Mouse (Mus musculus) ovary, adult 18-20 months (tissue): Measurements from ENCODE around the gene Cdca5.
"Not testable (repeated sequence)": the region's sequence is repeated elsewhere in the genome, so short reads cannot be mapped to it uniquely, and the experiment has no call there.

ENCODE experiments used
- DNase-seq: peaks from one replicate; pipeline ENCODE4 v3.0.0; 2022; ENCODE audit warnings: low spot score, mixed read lengths

The Cdca5 gene

GRCm38 (mm10) chr19:6104476-6104875 lies 19.7 kb downstream of the Cdca5 start:
- DNase-seq, result no peak

- DNase-seq, result no peak
These were observed 20.8 kb downstream of the Cdca5 start, which contains the start of gene Naaladl1 for GRCm38 (mm10) chr19:6105586-6105985. Gene Naaladl1 (plus strand): TSS chr19:6105782.

GRCm38 (mm10) chr19:6113116-6113515 lies 28.3 kb downstream of the Cdca5 start:
- no peak for DNase-seq

GRCm38 (mm10) chr19:6116113-6116850 lies 31.5 kb downstream of the Cdca5 start:
- no peak for DNase-seq

GRCm38 (mm10) chr19:6117346-6117985 lies 32.7 kb downstream of the Cdca5 start:
- no peak for DNase-seq

- peak; percentile 83 for DNase-seq
These were observed 33.3 kb downstream of the Cdca5 start, which contains the start of gene Sac3d1 for GRCm38 (mm10) chr19:6117986-6118676. Gene Sac3d1 (minus strand): TSS chr19:6118650.

GRCm38 (mm10) chr19:6118677-6119185 lies 33.9 kb downstream of the Cdca5 start:
- DNase-seq, result no peak

- DNase-seq, result no peak
These were observed 37.0 kb downstream of the Cdca5 start for GRCm38 (mm10) chr19:6121761-6122160.

GRCm38 (mm10) chr19:6123330-6123729 lies 38.5 kb downstream of the Cdca5 start:
- DNase-seq, result no peak

- DNase-seq, result no peak
These were observed 40.1 kb downstream of the Cdca5 start for GRCm38 (mm10) chr19:6124898-6125297.

GRCm38 (mm10) chr19:6126289-6126688 lies 41.5 kb downstream of the Cdca5 start:
- DNase-seq, result no peak

- no peak for DNase-seq
These were observed 42.2 kb downstream of the Cdca5 start for GRCm38 (mm10) chr19:6126789-6127580.

GRCm38 (mm10) chr19:6127760-6128341 lies 43.1 kb downstream of the Cdca5 start, which contains the start of gene Snx15:
Gene Snx15 (minus strand): TSS chr19:6128304.
- DNase-seq, result peak; percentile 92

- DNase-seq, result not testable (repeated sequence)
These were observed 45.8 kb downstream of the Cdca5 start for GRCm38 (mm10) chr19:6130414-6131128.

- no peak for DNase-seq
These were observed 47.5 kb downstream of the Cdca5 start for GRCm38 (mm10) chr19:6132171-6132827.

- DNase-seq, result not testable (repeated sequence)
These were observed 48.4 kb downstream of the Cdca5 start for GRCm38 (mm10) chr19:6133197-6133596.

GRCm38 (mm10) chr19:6136397-6136796 lies 51.6 kb downstream of the Cdca5 start:
- no peak for DNase-seq

- DNase-seq, result no peak
These were observed 54.9 kb downstream of the Cdca5 start for GRCm38 (mm10) chr19:6139701-6140100.

GRCm38 (mm10) chr19:6140374-6140677 lies 55.5 kb downstream of the Cdca5 start:
- DNase-seq, result no peak

- peak; percentile 86 for DNase-seq
These were observed 56.1 kb downstream of the Cdca5 start, which contains the start of gene Batf2 for GRCm38 (mm10) chr19:6140678-6141393. Gene Batf2 (plus strand): TSS chr19:6140983.
